Mouse (Mus musculus): ENCODE data around the gene 0610010K14Rik.

The 0610010K14Rik gene

GRCm38 (mm10) chr11:70216103-70216502, 21.6 kb downstream of the 0610010K14Rik start:
- in situ Hi-C loops (cut with MseI, MboI) = no loop called here

GRCm38 (mm10) chr11:70215301-70215700, 22.4 kb downstream of the 0610010K14Rik start:
- in situ Hi-C loops (cut with MseI, MboI) = no loop called here

DNA sequence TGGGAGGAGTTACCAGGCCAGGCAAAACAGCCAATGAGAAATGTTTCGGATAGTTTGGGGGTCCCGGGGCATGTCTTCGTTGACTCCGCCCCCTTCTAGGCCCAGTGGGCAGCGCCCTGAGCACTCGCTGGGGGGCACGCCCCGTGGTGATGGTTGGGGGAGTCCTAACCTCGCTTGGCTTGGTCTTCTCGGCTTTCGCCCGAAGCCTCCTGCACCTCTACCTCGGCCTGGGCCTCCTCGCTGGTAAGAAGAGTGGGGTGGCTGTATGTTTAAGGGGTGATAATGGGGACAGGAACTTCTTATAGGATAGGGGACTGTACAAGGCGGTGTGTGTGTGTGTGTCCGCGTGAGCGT, 22.9 kb downstream of the 0610010K14Rik start:
- in situ Hi-C loops (cut with MseI, MboI) = no loop called here

- in situ Hi-C loops (cut with MseI, MboI) = no loop called here
These were observed 23.4 kb downstream of the 0610010K14Rik start for GRCm38 (mm10) chr11:70214191-70214855.

- in situ Hi-C loops (cut with MseI, MboI) = no loop called here
These were observed 24.0 kb downstream of the 0610010K14Rik start for GRCm38 (mm10) chr11:70213736-70214135.

GRCm38 (mm10) chr11:70212896-70213295, 24.8 kb downstream of the 0610010K14Rik start:
- in situ Hi-C loops (cut with MseI, MboI) = no loop called here

DNA sequence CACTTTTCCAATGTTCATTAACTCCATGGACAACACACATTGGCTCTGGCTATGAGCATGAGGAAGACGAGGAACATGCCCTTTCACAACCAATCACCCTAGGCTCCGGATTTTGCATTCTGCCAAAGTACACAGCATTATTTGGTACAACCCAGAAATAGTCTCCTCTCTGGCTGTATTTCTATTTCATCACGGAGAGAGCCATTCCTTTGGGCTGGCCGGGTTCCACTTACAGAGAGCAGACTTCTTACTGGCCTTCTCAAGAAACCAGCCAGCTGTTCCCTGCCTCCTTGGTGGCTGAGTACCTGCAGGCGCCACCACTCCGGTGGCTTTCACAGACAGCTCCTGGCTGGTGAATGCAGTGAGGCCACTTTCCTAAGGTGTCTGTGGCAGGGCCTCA, 25.3 kb downstream of the 0610010K14Rik start, which contains the start of gene Slc16a11:
Gene Slc16a11 (plus strand): TSS at position 330 of the 400 bp plus-strand sequence.
- in situ Hi-C loops (cut with MseI, MboI) = no loop called here

- in situ Hi-C loops (cut with MseI, MboI) = no loop called here
These were observed 25.7 kb downstream of the 0610010K14Rik start for GRCm38 (mm10) chr11:70211972-70212371.

DNA sequence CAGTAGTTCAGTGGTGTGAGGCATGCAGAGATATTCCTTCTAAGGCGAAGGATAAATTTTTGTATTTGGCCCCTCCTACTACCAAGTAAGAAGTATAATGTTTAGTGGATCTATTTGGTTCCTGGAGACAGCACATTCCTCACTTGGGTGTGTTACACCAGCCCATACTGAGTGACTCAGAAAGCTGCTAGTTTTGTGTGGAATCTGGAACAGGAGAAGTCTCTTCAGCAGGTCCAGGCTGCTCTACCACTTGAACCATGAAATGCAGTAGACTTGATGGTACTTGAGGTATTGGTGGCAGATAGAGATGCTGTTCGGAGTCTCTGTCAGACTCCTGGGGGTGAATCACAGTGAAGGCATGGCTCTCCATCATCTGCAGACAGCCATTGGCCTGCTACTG, 27.0 kb downstream of the 0610010K14Rik start:
- in situ Hi-C loops (cut with MseI, MboI) = no loop called here

GRCm38 (mm10) chr11:70208778-70209388, 28.8 kb downstream of the 0610010K14Rik start:
- in situ Hi-C loops (cut with MseI, MboI) = loop anchor here in 1 of 2 experiments (5.0 kb wide), 1 partner anchor 37 kb away; no protein-coding TSS in a partner anchor

DNA sequence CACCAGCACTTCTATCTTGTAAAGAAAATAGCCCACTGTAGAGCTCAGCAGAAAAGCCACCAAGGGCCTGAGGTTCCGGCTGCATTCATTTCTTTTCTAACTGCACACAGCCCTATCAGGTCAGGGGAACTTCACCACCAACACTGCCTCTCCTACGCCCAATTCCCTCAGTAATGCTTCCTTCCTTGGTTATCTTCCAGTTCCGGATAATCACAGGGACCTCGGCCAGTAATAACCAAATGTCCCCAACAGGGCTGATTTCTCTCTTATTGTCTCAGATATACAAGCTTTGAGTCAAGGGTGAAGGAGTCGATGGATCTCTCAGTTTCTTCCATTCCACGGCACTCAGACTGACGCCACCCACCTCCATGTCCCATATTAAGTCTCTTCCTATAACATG, 30.4 kb downstream of the 0610010K14Rik start:
- in situ Hi-C loops (cut with MseI, MboI) = loop anchor here in 1 of 2 experiments (5.0 kb wide), 1 partner anchor 35 kb away; no protein-coding TSS in a partner anchor

GRCm38 (mm10) chr11:70206801-70207200, 30.9 kb downstream of the 0610010K14Rik start:
- in situ Hi-C loops (cut with MseI, MboI) = loop anchor here in 1 of 2 experiments (5.0 kb wide), 1 partner anchor 34 kb away; no protein-coding TSS in a partner anchor

GRCm38 (mm10) chr11:70201691-70202090, 36.0 kb downstream of the 0610010K14Rik start:
- in situ Hi-C loops (cut with MseI, MboI) = no loop called here

- in situ Hi-C loops (cut with MseI, MboI) = no loop called here
These were observed 37.6 kb downstream of the 0610010K14Rik start for GRCm38 (mm10) chr11:70200036-70200608.

DNA sequence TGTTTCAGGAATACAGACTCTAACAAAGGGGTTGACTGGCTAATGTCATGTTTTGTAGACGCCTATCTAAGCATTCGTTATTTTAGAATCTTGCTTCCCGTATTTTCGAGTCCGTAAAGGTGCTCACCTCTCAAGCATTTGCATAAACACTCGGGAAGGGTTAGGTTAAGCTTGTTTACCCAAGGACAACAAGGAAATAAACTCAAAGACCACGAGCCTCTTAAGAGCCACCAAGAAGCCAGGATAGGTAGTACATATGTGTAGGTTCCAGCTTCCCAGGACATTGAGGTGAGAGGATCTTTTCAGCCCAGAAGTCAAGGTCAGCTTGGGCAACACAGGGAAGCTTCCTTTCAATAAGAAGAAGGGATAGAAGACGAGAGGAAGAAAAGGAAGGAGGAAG, 38.6 kb downstream of the 0610010K14Rik start:
- in situ Hi-C loops (cut with MseI, MboI) = no loop called here

- in situ Hi-C loops (cut with MseI, MboI) = no loop called here
These were observed 39.4 kb downstream of the 0610010K14Rik start for GRCm38 (mm10) chr11:70198332-70198731.

DNA sequence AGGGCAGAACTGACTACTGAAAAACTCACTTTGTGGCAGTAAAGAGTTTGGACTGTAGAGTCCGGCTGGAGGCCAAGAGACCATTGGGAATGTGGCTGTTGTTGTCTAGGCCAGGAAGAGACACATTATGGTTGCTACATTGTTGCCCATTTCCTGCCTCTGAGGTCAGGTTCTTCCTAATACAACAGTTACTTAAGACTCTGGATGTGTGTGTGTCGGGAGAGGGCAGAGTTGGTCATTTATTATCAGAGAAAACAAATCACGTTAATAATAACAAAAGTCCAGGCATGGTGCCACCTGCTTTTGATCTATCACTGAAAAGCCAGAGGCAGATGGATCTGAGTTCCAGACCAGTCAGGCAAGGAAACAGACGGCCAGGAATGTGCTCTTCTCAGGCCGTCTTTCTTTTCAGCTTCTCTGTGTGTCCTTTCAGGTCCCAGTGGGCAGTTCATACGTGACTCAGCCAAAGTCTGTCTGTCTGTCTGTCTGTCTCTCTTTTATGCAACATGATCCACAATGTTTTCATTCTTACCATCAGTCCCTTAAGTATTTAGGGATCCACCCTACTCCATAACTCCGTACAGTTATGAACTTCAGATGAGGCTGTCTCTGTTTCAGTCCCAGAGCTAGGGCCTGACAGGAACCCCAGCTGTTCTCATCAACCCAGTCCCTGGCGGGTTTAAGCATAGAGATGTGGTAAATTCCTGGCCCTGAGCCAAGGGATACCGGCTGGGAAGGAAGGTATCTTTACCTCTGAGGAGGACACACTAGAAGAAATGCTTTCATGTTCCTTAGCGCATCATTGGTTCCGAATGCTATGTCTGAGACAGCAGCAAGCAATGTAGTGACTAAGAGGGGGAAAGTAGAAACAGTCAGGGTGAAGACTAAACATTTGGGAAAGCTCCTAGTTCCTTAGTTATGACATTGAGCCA, 44.1 kb downstream of the 0610010K14Rik start:
- in situ Hi-C loops (cut with MseI, MboI) = no loop called here

DNA sequence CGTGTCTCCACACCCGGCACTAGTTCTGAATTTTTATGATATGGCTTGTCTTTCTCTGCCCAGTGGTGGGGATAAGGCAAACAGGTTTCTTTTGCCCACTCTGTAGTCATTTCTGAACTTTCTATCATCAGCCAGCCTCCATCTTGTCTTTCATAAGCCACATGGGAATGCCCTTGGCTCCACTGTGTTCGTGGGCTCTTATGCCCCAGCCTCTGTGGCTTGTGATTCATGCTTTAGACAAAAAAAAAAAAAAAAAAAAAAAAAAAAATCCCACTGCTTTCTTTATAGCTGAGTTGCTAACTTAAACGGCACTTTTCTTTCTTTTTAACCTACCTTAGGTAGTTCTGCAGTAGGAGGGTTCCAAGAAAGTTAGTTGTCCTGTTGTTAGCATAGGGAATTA, 45.6 kb downstream of the 0610010K14Rik start:
- in situ Hi-C loops (cut with MseI, MboI) = no loop called here

DNA sequence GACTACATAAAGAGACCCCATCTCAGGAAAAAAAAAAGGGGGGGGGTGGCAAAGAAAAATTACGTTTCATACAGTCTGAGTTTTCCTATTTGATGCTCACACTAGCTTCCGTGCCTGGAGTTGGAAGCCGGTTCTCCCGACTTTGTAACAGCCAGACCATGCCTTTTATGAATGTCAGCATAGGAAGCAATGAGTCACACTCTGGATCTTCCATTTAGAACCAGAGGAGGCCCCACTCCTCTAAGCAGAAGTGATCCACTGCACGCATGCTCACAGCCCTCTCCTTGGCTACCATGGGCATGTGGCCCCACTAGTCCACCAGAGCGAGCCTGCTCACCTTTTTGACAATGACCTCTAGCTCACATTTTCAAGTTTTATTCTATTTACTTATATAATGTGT, 46.5 kb downstream of the 0610010K14Rik start:
- in situ Hi-C loops (cut with MseI, MboI) = no loop called here

DNA sequence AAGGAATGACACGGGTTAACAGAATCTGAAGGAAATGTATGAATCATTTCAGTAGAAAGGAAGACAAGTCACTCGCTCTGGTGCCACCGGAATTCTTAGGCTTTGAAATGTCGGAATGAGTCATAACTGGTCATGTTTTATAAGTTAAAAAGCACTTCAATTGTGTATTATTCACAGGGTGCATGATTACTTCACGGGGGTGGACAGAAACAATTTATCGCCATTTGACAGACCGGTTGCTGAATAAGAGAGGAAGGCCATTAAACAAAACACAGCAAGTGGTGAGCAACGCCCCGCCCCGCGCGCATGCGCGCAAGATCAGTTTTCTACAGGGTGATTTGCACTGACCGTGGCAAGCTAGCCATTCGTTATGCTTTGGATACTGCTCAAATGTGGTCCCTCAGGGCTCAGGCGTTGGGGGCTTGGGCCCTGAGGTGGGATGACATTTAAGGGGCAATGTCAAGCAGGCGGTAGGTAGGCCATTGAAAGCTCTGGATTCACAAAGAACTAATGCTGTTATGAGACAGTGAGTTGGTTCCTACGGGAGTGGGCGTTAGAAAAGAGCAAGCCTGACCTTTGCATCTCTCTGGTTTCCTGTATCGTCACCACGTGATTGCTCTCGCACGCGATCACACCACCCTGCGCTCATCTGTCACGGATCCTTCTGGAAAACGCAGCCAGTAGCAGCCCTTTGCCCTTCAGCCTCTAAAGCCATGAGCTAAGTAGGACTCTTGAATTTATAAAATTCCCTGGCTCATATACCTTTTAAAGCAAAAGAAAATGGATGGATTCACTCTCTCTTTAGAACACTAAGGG, 48.2 kb downstream of the 0610010K14Rik start:
- in situ Hi-C loops (cut with MseI, MboI) = no loop called here

All from mouse trophoblast stem cell (cell line).